Mouse (Mus musculus): ENCODE data around the gene Blzf1. TPM values are rescaled to one million over a fixed set of nuclear protein-coding genes. Genes with fewer than 3 reads are reported as not detected.

Gene Blzf1
- total RNA-seq, 1 experiment, result 21.2 TPM

DNA sequence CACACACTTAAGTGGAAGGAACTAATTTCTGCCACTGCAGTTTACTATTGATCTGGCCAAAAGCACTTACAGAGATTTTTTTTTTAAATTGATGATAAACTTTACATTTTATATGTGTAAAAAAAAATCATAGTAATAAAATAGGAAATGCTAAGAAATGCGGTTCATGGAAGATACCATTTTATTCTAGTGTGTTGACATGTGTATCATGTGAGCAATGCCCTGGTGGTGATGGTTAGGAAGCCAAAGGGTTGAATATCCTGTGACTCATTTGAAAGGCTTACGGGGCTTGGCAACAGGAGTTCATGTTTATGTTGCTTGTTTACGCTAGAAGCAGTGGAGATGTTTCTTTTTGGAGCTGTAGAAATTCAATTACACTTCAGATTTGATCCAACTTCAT, 30.7 kb downstream of the Blzf1 start:
- Histone ChIP-seq H3K4me3 (ENCODE audit: insufficient read depth in 1 of 2, low read depth in 1 of 2, low read length in 2 of 2, poor library complexity in 1 of 2, severe bottlenecking in 1 of 2) (no peak overlapping the region), H3K27ac (ENCODE audit: insufficient read depth, low read depth, low read length, poor library complexity, severe bottlenecking) (no peak overlapping the region), H3K9ac (ENCODE audit: insufficient read depth, low read depth, low read length, poor library complexity, severe bottlenecking) (no peak overlapping the region), H3K9me3 (ENCODE audit: control insufficient read depth, insufficient read depth, low read depth, low read length) (no peaks in the 10 kb centered on the region), H3K4me1 (ENCODE audit: control insufficient read depth in 2 of 2, insufficient read depth in 2 of 2, low read length in 2 of 2, poor library complexity in 1 of 2) (no peaks in the 10 kb centered on the region; a peak in 1 of 4 replicates), H3K36me3 (ENCODE audit: control insufficient read depth, insufficient read depth, low read length, poor library complexity, severe bottlenecking) (no peaks in the 10 kb centered on the region)
- no peak for TF ChIP-seq HCFC1 (IDR thresholded peaks at IDR 0.05; ENCODE audit: borderline replicate concordance, insufficient read depth, low read length)
- TF ChIP-seq ZNF384 (IDR thresholded peaks at IDR 0.05; ENCODE audit: low read depth, low read length), result no peak
- TF ChIP-seq ZC3H11A (IDR thresholded peaks at IDR 0.05; ENCODE audit: borderline replicate concordance, low read depth, low read length), result no peak
- no peak for TF ChIP-seq MAFK (IDR thresholded peaks at IDR 0.05; ENCODE audit: insufficient read depth, low read depth, low read length)
- no peak for TF ChIP-seq CHD2 (IDR thresholded peaks at IDR 0.05; ENCODE audit: low read depth, low read length)
- no peak for DNase-seq (ENCODE audit: low read depth, low spot score)
- in situ Hi-C loops (cut with MboI; ENCODE audit: low sequenced_read_pairs in 2 of 2, unreplicated experiment in 2 of 2), result no loop called here

DNA sequence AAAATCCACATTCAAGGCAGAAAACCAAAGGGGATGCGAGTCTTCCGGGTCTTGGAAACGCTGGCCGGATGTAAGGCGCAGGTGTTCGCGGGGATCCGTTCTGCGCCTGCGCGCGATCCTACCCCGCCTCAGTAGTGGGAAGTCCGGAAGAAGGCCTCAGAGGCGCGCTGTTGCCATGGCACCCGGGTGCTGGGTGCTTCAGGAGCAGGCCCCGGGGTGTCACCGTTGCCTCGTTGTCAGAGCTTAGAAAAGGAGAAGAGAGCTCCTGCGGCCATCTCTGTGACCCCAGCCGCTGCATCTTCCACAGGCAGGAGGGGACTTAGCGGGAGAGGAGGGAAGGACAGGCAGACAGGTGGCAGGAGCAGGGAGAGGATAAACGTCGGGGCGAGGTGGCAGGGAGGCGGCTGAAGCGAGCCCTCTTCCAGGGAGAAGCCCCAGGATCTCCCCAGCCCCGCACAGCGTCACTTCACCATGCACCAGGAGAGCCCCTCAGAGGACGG, 31.8 kb downstream of the Blzf1 start, which contains the start of gene Ccdc181:
Gene Ccdc181 (plus strand): TSS at position 131 of the 500 bp plus-strand sequence.
- H3K36me3 ChIP-seq (ENCODE audit: control insufficient read depth, insufficient read depth, low read length, poor library complexity, severe bottlenecking), result no peaks in the 10 kb centered on the region
- no peaks in the 10 kb centered on the region for H3K9me3 ChIP-seq (ENCODE audit: control insufficient read depth, insufficient read depth, low read depth, low read length)
- H3K9ac ChIP-seq (ENCODE audit: insufficient read depth, low read depth, low read length, poor library complexity, severe bottlenecking), result peak within 1 kb of the TSS; percentile 62
- TF ChIP-seq ZC3H11A (IDR thresholded peaks at IDR 0.05; ENCODE audit: borderline replicate concordance, low read depth, low read length) (no peak), ZNF384 (IDR thresholded peaks at IDR 0.05; ENCODE audit: low read depth, low read length) (no peak), MAFK (IDR thresholded peaks at IDR 0.05; ENCODE audit: insufficient read depth, low read depth, low read length) (no peak), HCFC1 (IDR thresholded peaks at IDR 0.05; ENCODE audit: borderline replicate concordance, insufficient read depth, low read length) (no peak), CHD2 (IDR thresholded peaks at IDR 0.05; ENCODE audit: low read depth, low read length) (no peak)
- no peak within 1 kb of the TSS for H3K27ac ChIP-seq (ENCODE audit: insufficient read depth, low read depth, low read length, poor library complexity, severe bottlenecking)
- DNase-seq (ENCODE audit: low read depth, low spot score), result peak; percentile 95
- H3K4me3 ChIP-seq (ENCODE audit: insufficient read depth in 1 of 2, low read depth in 1 of 2, low read length in 2 of 2, poor library complexity in 1 of 2, severe bottlenecking in 1 of 2), result peak within 1 kb of the TSS; percentile 67 to 70
- no peaks in the 10 kb centered on the region; a peak in 1 of 4 replicates for H3K4me1 ChIP-seq (ENCODE audit: control insufficient read depth in 2 of 2, insufficient read depth in 2 of 2, low read length in 2 of 2, poor library complexity in 1 of 2)
- in situ Hi-C loops (cut with MboI; ENCODE audit: low sequenced_read_pairs in 2 of 2, unreplicated experiment in 2 of 2), result no loop called here

DNA sequence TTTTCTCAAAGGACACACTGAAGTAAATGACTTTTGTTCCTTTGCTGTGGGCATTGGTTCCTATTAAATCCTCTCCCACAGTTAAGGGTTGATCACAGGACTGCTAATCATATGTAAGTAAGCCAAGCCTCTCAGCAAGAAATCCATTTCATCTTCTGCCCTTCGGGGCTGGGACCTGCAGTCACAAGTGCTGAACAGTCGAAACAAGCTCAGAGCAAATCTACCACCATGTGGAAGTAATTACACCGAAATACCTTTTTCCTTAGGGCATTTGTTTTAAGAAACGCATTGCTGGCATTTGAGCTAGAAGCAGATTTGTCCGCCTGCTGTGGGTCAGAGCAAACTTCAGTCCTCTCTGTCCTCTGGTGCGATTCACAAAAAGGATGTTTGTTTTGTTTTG, 33.6 kb downstream of the Blzf1 start:
- in situ Hi-C loops (cut with MboI; ENCODE audit: low sequenced_read_pairs in 2 of 2, unreplicated experiment in 2 of 2), result no loop called here

DNA sequence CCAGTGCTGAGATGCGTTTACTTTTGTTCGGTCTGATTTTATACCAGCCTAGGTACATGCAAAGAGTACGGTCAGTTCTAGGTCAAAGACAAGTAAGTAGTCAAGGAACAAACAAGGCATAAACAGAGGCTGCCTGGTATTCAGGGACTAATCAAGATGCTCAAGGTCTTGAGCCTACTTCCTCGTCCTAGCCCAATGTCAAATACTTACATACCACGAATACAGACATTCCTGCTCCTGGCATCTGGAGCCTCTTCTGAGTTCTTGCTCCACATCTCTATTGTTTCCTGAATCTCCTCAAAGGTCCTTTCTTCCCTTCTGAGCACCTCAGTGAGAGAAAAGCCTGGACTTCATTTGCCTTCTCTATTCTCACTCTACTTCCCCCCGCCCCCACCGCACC, 36.3 kb downstream of the Blzf1 start:
- Histone ChIP-seq H3K36me3 (ENCODE audit: control insufficient read depth, insufficient read depth, low read length, poor library complexity, severe bottlenecking) (no peaks in the 10 kb centered on the region), H3K4me1 (ENCODE audit: control insufficient read depth in 2 of 2, insufficient read depth in 2 of 2, low read length in 2 of 2, poor library complexity in 1 of 2) (no peaks in the 10 kb centered on the region; a peak in 1 of 4 replicates), H3K9me3 (ENCODE audit: control insufficient read depth, insufficient read depth, low read depth, low read length) (no peaks in the 10 kb centered on the region), H3K27ac (ENCODE audit: insufficient read depth, low read depth, low read length, poor library complexity, severe bottlenecking) (no peak overlapping the region), H3K4me3 (ENCODE audit: insufficient read depth in 1 of 2, low read depth in 1 of 2, low read length in 2 of 2, poor library complexity in 1 of 2, severe bottlenecking in 1 of 2) (no peak overlapping the region), H3K9ac (ENCODE audit: insufficient read depth, low read depth, low read length, poor library complexity, severe bottlenecking) (no peak overlapping the region)
- TF ChIP-seq ZNF384 (IDR thresholded peaks at IDR 0.05; ENCODE audit: low read depth, low read length) (no peak), ZC3H11A (IDR thresholded peaks at IDR 0.05; ENCODE audit: borderline replicate concordance, low read depth, low read length) (no peak), CHD2 (IDR thresholded peaks at IDR 0.05; ENCODE audit: low read depth, low read length) (no peak), MAFK (IDR thresholded peaks at IDR 0.05; ENCODE audit: insufficient read depth, low read depth, low read length) (no peak), HCFC1 (IDR thresholded peaks at IDR 0.05; ENCODE audit: borderline replicate concordance, insufficient read depth, low read length) (no peak)
- in situ Hi-C loops (cut with MboI; ENCODE audit: low sequenced_read_pairs in 2 of 2, unreplicated experiment in 2 of 2), result no loop called here
- DNase-seq (ENCODE audit: low read depth, low spot score), result no peak

More for the DNA sequence above, 33.6 kb downstream of the Blzf1 start:
- H3K9me3 ChIP-seq (ENCODE audit: control insufficient read depth, insufficient read depth, low read depth, low read length), result no peaks in the 10 kb centered on the region
- no peaks in the 10 kb centered on the region; a peak in 1 of 4 replicates for H3K4me1 ChIP-seq (ENCODE audit: control insufficient read depth in 2 of 2, insufficient read depth in 2 of 2, low read length in 2 of 2, poor library complexity in 1 of 2)
- DNase-seq (ENCODE audit: low read depth, low spot score), result no peak
- H3K27ac ChIP-seq (ENCODE audit: insufficient read depth, low read depth, low read length, poor library complexity, severe bottlenecking), result no peak overlapping the region
- TF ChIP-seq CHD2 (IDR thresholded peaks at IDR 0.05; ENCODE audit: low read depth, low read length), result no peak
- no peak overlapping the region for H3K4me3 ChIP-seq (ENCODE audit: insufficient read depth in 1 of 2, low read depth in 1 of 2, low read length in 2 of 2, poor library complexity in 1 of 2, severe bottlenecking in 1 of 2)
- no peaks in the 10 kb centered on the region for H3K36me3 ChIP-seq (ENCODE audit: control insufficient read depth, insufficient read depth, low read length, poor library complexity, severe bottlenecking)
- no peak overlapping the region for H3K9ac ChIP-seq (ENCODE audit: insufficient read depth, low read depth, low read length, poor library complexity, severe bottlenecking)

DNA sequence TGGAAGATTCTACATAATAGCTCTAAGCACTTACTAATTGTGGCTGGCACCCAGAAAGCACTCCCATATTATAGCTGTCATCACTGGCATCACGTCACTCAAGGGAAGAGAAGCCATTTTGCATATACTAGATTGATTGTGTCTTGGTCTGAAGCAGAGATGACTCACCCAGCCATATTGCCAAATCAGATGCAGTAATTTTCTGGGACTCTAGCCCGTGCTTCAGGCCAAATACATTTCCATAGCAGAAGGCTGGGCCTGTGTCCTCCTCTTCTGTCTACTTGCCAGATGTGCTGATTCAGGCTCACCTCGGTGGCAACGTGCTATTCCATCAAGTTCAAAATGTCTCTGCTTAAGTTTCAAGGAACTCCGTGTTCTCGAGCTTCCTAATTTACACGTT, 45.7 kb downstream of the Blzf1 start:
- DNase-seq (ENCODE audit: low read depth, low spot score), result no peak
- Histone ChIP-seq H3K4me3 (ENCODE audit: insufficient read depth in 1 of 2, low read depth in 1 of 2, low read length in 2 of 2, poor library complexity in 1 of 2, severe bottlenecking in 1 of 2) (no peak overlapping the region), H3K36me3 (ENCODE audit: control insufficient read depth, insufficient read depth, low read length, poor library complexity, severe bottlenecking) (peaks cover 32% of the 10 kb centered on the region), H3K9me3 (ENCODE audit: control insufficient read depth, insufficient read depth, low read depth, low read length) (no peaks in the 10 kb centered on the region), H3K27ac (ENCODE audit: insufficient read depth, low read depth, low read length, poor library complexity, severe bottlenecking) (no peak overlapping the region), H3K4me1 (ENCODE audit: control insufficient read depth in 2 of 2, insufficient read depth in 2 of 2, low read length in 2 of 2, poor library complexity in 1 of 2) (peaks cover 0 to 2% of the 10 kb centered on the region in 2 experiments; a peak in 1 of 4 replicates), H3K9ac (ENCODE audit: insufficient read depth, low read depth, low read length, poor library complexity, severe bottlenecking) (no peak overlapping the region)
- no peak for TF ChIP-seq CHD2 (IDR thresholded peaks at IDR 0.05; ENCODE audit: low read depth, low read length)
- TF ChIP-seq HCFC1 (IDR thresholded peaks at IDR 0.05; ENCODE audit: borderline replicate concordance, insufficient read depth, low read length), result no peak
- TF ChIP-seq ZC3H11A (IDR thresholded peaks at IDR 0.05; ENCODE audit: borderline replicate concordance, low read depth, low read length), result no peak
- TF ChIP-seq ZNF384 (IDR thresholded peaks at IDR 0.05; ENCODE audit: low read depth, low read length), result no peak
- no peak for TF ChIP-seq MAFK (IDR thresholded peaks at IDR 0.05; ENCODE audit: insufficient read depth, low read depth, low read length)
- in situ Hi-C loops (cut with MboI; ENCODE audit: low sequenced_read_pairs in 2 of 2, unreplicated experiment in 2 of 2), result no loop called here

All from ES-E14 (cell line).